Mouse (Mus musculus) urinary bladder, postnatal 10 days (tissue): ENCODE results near the gene Ltk.
"Not testable (repeated sequence)": the region's sequence is repeated elsewhere in the genome, so short reads cannot be mapped to it uniquely, and the experiment has no call there.

ENCODE experiments used
- DNase-seq: peaks from one replicate; pipeline ENCODE4 v3.0.0; 2022; ENCODE audit warnings: low spot score

The Ltk gene

GRCm38 (mm10) chr2:119758844-119759835 is 1.1 kb downstream of the Ltk start:
- DNase-seq, result no peak

GRCm38 (mm10) chr2:119758101-119758843 is 2.0 kb downstream of the Ltk start:
- DNase-seq, result no peak

- DNase-seq, result no peak
These were observed 2.6 kb downstream of the Ltk start for GRCm38 (mm10) chr2:119757601-119758100.

DNA sequence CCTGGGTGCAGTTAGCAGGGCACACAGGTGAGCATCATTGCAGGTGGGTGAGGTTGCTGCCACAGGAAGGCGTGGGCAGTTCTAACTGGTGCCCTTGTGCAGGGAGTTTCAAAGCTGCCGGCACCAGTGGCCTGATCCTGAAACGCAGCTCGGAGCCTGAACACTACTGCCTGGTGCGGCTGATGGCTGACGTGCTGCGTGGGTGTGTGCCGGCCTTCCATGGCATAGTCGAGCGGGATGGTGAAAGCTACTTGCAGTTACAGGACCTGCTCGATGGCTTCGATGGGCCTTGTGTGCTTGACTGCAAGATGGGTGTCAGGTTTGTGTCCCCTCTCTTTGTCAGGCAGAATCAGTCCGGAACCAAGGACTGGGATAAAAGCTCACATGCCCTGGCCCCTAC is 11.0 kb downstream of the Ltk start:
- DNase-seq, result no peak

DNA sequence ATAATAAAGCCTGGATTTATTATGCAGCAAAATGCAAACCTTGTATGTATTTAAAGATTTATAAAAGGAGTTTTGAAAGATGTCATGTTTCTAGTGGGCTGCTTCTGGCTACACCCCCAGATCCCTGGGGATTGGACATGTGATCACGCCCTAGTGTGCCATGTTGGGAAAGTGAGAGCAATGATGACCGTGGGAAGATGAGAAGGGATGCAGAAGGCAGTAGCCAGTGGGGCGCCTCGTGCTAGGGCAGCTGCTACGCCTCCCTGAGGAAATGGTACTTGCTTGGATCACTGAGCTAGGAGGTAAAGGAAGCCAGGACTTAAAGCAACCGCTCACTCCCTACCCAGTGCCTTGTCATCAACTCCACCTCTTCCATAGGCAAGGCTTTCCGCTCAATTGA is 12.7 kb downstream of the Ltk start:
- DNase-seq, result no peak

DNA sequence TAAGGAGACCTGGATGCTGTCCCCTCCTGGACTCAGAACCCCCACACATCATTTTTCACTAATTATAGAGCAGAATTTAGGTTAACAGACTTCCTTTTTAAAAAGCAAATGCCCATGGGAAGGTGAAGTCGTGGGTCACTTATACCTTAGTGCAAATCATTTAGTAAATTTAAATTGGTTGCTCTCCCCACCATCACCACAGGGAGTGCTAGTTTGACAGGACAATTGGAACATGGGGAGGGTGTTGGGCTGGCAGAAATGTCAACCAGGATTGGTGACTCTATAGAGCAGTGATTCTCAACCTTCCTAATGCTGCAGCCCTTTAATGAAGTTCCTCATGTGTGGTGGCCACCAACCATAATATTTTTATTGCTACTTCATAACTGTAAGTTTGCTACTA is 14.9 kb downstream of the Ltk start:
- no peak for DNase-seq

DNA sequence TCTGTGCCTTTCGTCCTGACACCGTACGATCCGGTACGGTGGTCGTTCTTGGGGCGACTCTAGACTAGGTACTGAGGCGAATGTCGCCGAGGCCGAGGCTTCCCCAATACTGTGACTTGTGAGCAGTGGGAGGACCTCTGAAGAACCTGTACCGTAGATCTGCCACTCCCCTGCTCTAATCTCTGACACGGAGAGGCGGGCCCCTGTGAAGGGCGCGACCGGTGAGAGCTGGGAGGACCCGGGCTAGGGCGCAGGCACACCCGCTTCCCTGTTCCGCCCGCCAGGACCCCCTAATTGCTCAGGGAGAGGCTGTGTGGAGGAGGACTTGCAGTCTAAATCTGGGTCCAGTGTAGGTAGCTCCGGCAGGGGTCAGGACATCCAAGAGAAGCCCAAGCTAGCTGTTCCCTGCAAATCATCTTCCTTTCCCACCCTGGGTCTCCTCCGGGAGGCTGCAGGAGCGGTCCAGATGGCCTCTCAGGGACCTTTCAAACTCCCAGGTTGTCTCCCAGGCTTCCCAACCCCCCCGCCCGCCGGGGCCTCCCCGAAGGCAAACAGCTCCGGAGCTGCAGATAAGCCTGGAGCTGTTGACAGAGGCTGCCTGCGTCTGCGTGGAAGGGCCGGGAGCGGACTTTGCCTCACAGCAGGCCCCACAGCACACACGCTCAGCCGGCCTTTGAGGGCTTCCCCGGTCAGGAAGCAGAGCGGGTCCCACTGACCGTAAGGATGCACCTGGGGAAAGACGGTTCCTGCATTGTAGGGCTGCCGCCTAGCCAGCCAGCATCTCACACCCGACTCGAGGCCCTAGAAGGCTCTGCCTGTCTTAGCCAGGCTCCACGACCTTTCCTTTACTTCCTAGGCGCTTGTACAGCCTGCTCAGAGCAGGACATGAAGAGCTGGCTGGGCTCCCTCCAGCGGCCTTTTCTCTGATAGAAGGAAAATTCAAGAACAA is 15.8 kb downstream of the Ltk start:
- no peak for DNase-seq

GRCm38 (mm10) chr2:119743808-119744162 is 16.4 kb downstream of the Ltk start:
- DNase-seq, result no peak

DNA sequence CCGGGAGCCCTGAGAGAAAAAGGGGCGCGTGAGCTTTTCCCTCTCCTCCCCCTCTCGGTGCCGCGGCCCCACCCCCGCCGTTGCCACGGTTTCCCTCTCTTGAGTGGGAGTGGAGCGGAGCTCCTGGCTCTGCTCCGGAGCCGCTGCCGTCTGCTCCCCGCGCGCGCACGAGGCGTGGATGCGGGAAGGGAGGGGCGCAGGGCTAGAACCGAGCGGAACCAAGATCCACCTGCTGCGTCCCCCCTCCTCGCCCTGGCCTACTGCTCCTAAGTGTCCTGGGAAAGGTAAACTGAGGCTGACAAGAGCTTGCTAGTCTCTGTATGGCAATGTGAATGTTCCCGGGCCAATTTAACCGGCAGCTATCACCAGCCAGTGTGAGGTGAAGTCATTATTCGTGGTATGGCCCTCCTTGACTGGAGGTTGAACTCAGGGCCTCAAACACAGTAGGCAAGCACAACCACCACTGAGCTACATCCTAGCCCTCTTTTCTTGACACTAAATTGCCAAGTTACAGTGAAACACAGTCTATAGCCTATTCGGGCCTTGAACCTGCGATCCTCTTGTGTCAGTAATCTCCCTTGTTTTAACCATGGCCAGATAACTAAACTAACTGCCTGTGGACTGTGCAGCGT is 16.9 kb downstream of the Ltk start:
- DNase-seq, result no peak

- DNase-seq, result no peak
These were observed 17.6 kb downstream of the Ltk start for GRCm38 (mm10) chr2:119742461-119743175.

DNA sequence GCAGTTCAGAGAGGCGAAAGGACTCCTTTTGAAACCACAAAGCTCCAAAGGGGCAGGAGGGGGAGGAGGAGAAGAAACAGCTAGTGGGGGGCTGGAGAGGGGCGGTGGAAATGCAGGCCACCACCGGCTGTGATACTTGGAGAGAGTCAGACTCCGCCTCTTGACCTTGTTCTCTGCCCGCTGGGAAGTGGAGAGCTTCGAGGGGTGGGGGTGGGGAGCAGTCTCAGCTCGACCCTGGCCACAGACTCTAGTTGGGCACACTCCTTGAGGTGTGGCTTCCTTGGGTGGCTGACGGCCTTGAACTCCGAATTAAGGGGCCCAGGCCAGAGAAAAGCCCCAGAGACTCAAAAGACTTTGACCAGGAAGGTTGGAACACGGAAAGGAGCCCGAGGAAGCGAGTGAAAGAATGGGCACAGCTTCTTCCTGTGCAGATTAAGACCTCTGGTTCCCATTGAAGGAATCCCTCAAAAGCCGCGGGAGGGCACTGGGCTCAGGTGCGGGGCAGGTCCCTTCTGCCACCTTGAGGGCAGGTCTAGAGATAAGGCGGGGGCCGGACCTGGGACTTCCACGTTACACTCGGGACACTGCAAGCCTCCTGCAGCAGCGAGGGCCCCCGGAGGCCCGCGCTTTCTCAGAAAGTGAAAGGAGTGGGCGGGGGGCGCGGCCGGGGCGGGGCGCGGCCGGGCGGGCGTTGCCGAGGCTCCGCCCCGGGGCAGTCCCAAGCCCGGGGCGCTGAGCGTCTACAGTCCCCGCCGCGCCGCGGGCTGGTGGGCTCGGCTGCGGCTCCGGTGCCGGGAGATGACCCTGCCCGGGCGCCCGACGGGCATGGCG is 18.4 kb downstream of the Ltk start, which contains the start of gene Itpka:
TSS of gene Itpka (plus strand) at position 757 of the 831 bp plus-strand sequence.
- DNase-seq, result no peak

DNA sequence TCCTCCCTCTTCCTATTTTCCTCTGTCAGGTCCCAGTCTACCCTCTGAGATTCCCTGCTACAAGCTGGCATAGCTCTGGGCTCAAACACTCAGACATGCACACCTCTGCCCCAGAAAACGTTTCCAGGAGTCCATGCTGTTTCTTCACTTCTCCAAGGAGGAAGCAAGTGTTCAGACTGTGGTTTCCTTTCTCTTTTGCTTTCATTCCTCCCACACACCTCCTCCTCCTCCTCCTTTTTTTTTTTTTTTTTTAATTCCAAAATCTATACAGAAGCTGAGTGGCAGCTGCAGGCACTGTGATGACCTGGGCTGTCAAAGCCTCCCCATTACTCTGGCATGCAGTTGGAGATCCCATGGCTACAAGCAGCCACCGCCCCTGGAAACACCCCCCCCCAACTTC is 19.7 kb downstream of the Ltk start:
- no peak for DNase-seq

- DNase-seq, result no peak
These were observed 23.1 kb downstream of the Ltk start for GRCm38 (mm10) chr2:119737124-119737523.

DNA sequence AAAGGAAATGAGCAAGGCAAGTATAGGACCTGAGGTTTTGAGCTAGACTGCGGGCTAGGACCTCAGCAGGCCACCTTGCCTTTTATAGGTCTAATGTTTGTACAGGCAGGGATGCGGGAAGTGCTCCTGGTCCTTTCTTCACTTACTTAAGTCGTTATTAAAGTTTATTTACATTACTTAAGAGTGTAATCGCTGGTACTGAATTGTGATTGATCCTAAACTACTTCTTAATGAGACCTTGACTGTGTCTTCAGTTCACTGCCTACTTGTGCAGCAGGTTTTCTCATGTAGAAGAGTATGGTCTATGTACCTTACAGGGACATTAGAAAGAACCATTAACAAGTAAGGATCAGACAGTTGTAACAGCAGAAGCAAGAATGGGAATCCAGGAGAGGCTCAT is 29.5 kb downstream of the Ltk start:
- no peak for DNase-seq

GRCm38 (mm10) chr2:119727762-119728416 is 32.3 kb downstream of the Ltk start:
- DNase-seq, result no peak

DNA sequence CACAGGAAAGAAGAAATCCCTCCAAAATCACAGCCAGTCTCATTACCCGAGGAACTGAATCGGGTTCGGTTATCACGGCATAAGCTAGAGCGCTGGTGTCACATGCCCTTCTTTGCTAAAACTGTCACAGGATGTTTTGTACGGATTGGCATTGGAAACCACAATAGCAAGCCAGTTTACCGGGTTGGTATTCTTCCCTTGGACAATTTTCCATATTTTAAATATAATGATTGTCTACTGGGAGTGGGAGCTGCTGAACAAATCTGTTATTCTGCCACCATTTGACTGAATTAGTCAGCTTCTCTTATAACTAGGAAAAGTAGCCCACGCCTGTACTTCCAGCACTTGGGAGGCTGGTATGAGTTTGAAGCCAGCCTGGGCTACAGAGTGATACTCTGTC is 39.2 kb downstream of the Ltk start:
- DNase-seq, result no peak

- not testable (repeated sequence) for DNase-seq
These were observed 44.4 kb downstream of the Ltk start for GRCm38 (mm10) chr2:119715868-119716267.

GRCm38 (mm10) chr2:119710011-119710410 is 50.2 kb downstream of the Ltk start:
- DNase-seq, result no peak

GRCm38 (mm10) chr2:119707676-119708075 is 52.6 kb downstream of the Ltk start:
- no peak for DNase-seq
